27 mouse cellular contexts compared by ENCODE assay signal in genomic region chr7:71348922-71349321, GRCm38 (mm10). TPM values are rescaled to one million over a fixed set of nuclear protein-coding genes. Genes with fewer than 3 reads are reported as not detected.
DNase-seq lines count a peak whose midpoint lies in the region; ATAC-seq and TF ChIP-seq lines count a peak whose summit lies in the region.
"Had no signal": no experiment of that assay in that cellular context is flagged by ENCODE, and none has a peak within 500 bp of the region (broad histone marks: within the 10 kb centered on the region; RNA-seq: fewer than 3 reads in every experiment).

No protein-coding gene starts in this region.

- WGBS in embryonic facial prominence, embryonic 14.5 days, result 73% methylated on average over 9 of the region's 9 CpGs
- 88% methylated on average over 9 of the region's 9 CpGs for WGBS in embryonic facial prominence, embryonic 10.5 days
- WGBS in lung, adult 2 months, result 73% methylated on average over 9 of the region's 9 CpGs

- no peak for ATAC-seq in embryonic facial prominence, embryonic 14.5 days (ENCODE audit: low read depth)
- ATAC-seq: activated CD4-positive, CD25-positive, alpha-beta regulatory T cell, adult 4 months; forebrain, embryonic 15.5 days; hindbrain, embryonic 16.5 days had no signal

- H3K4me2 ChIP-seq in embryonic facial prominence, embryonic 14.5 days (ENCODE audit: low read depth, low read length), result no peak overlapping the region
- H3K4me2 ChIP-seq: embryonic facial prominence, embryonic 12.5 days; forebrain, embryonic 12.5 days; forebrain, embryonic 15.5 days; heart, embryonic 11.5 days; hindbrain, embryonic 13.5 days had no signal

- H3K4me1 ChIP-seq in embryonic facial prominence, embryonic 14.5 days (ENCODE audit: control insufficient read depth, insufficient read depth, low read length), result no peaks in the 10 kb centered on the region
- peaks cover 7% of the 10 kb centered on the region for H3K4me1 ChIP-seq in embryonic facial prominence, embryonic 10.5 days
- H3K4me1 ChIP-seq in lung, adult 2 months (ENCODE audit: control insufficient read depth, insufficient read depth, low read length), result no peaks in the 10 kb centered on the region
- H3K4me1 ChIP-seq: embryonic facial prominence, embryonic 12.5 days; forebrain, embryonic 15.5 days had no signal

- H3K27ac ChIP-seq in embryonic facial prominence, embryonic 14.5 days (replicated peaks; ENCODE audit: low read depth, low read length), result no peak overlapping the region
- no peak overlapping the region for H3K27ac ChIP-seq in embryonic facial prominence, embryonic 10.5 days (replicated peaks)
- H3K27ac ChIP-seq: embryonic facial prominence, embryonic 12.5 days; forebrain, embryonic 12.5 days; forebrain, embryonic 15.5 days; hindbrain, embryonic 10.5 days; hindbrain, embryonic 13.5 days had no signal

- TF ChIP-seq CTCF in lung, adult 2 months (IDR thresholded peaks at IDR 0.05; ENCODE audit: insufficient read depth, low read length), result no peak

- no peak for TF ChIP-seq POLR2A in lung, adult 2 months (IDR thresholded peaks at IDR 0.05; ENCODE audit: borderline replicate concordance, extremely low read depth, low read depth, low read length)

- H3K9me3 ChIP-seq in embryonic facial prominence, embryonic 14.5 days (ENCODE audit: control insufficient read depth, low read length), result no peaks in the 10 kb centered on the region
- H3K9me3 ChIP-seq in embryonic facial prominence, embryonic 10.5 days, result no peaks in the 10 kb centered on the region
- H3K9me3 ChIP-seq: embryonic facial prominence, embryonic 12.5 days; forebrain, embryonic 12.5 days; forebrain, embryonic 15.5 days; hindbrain, embryonic 10.5 days; hindbrain, embryonic 13.5 days had no signal

- H3K4me3 ChIP-seq in embryonic facial prominence, embryonic 14.5 days (ENCODE audit: low read depth, low read length), result no peak overlapping the region
- no peak overlapping the region for H3K4me3 ChIP-seq in embryonic facial prominence, embryonic 10.5 days
- no peak overlapping the region for H3K4me3 ChIP-seq in lung, adult 2 months (replicated peaks; ENCODE audit: extremely low read depth, low read depth, low read length)
- H3K4me3 ChIP-seq: embryonic facial prominence, embryonic 12.5 days; erythroblast, embryonic 14.5 days; forebrain, embryonic 12.5 days; forebrain, embryonic 15.5 days; hindbrain, embryonic 10.5 days; hindbrain, embryonic 13.5 days had no signal

- peak; percentile 16 for DNase-seq in embryonic facial prominence, embryonic 14.5 days (ENCODE audit: low spot score)
- no peak for DNase-seq in embryonic facial prominence, embryonic 10.5 days (ENCODE audit: low spot score)
- DNase-seq in lung, adult 18-20 months, result peak; percentile 10 to 11
- DNase-seq in lung, adult 2 months, result no peak
- peak; percentile 54 for DNase-seq in lung, postnatal 10 days
- peak; percentile 52 for DNase-seq in lung, postnatal 36 days
- no peak for DNase-seq in right cerebral cortex, adult 2 months (ENCODE audit: low spot score in 2 of 2)
- DNase-seq in right cerebral cortex, postnatal 25 days, result no peak
- DNase-seq: adrenal gland, adult 8-10 months; adrenal gland, postnatal 25 days; cerebellum, adult 11-12 months; cerebellum, adult 8-10 months; cerebellum, postnatal 14 days; gastrocnemius, postnatal 36 days; heart, adult 11 months had no signal

- no peak overlapping the region for H3K9ac ChIP-seq in embryonic facial prominence, embryonic 14.5 days (ENCODE audit: low read depth, low read length)
- H3K9ac ChIP-seq: embryonic facial prominence, embryonic 12.5 days; forebrain, embryonic 12.5 days; forebrain, embryonic 15.5 days; hindbrain, embryonic 13.5 days had no signal

- no peaks in the 10 kb centered on the region for H3K27me3 ChIP-seq in embryonic facial prominence, embryonic 14.5 days (replicated peaks; ENCODE audit: control insufficient read depth, insufficient read depth, low read length)
- peaks cover 18% of the 10 kb centered on the region for H3K27me3 ChIP-seq in embryonic facial prominence, embryonic 10.5 days (replicated peaks; ENCODE audit: low read depth, poor library complexity, severe bottlenecking)
- H3K27me3 ChIP-seq: embryonic facial prominence, embryonic 12.5 days; forebrain, embryonic 15.5 days; hindbrain, embryonic 13.5 days had no signal

- no peaks in the 10 kb centered on the region for H3K36me3 ChIP-seq in embryonic facial prominence, embryonic 14.5 days (ENCODE audit: control insufficient read depth, insufficient read depth, low read length)
- no peaks in the 10 kb centered on the region for H3K36me3 ChIP-seq in embryonic facial prominence, embryonic 10.5 days (replicated peaks)
- H3K36me3 ChIP-seq: embryonic facial prominence, embryonic 12.5 days; forebrain, embryonic 12.5 days; forebrain, embryonic 15.5 days; hindbrain, embryonic 10.5 days; hindbrain, embryonic 13.5 days had no signal

RNA-seq across cellular contexts. Expression of gene Gm10295, which starts 2.4 kb away (rescaled TPM):
- polyA plus RNA-seq in embryonic facial prominence, embryonic 14.5 days (2014; fragmentation: Nextera tagmentation; extraction: Ambion mirVana), result not detected in 2 replicates
- polyA plus RNA-seq in embryonic facial prominence, embryonic 10.5 days (2016; fragmentation: Nextera tagmentation; extraction: Ambion mirVana), result not detected in 2 replicates
- polyA plus RNA-seq in lung, adult 2 months (2012; rRNA removed), result not detected in 2 replicates
- polyA plus RNA-seq: activated CD4-positive, CD25-positive, alpha-beta regulatory T cell, adult 4 months; brain, embryonic 14.5 days; embryonic facial prominence, embryonic 12.5 days; erythroblast, embryonic 14.5 days; forebrain, embryonic 12.5 days; forebrain, embryonic 15.5 days; heart, embryonic 11.5 days; heart, embryonic 14.5 days; heart, postnatal 0 days; hindbrain, embryonic 13.5 days; hindbrain, embryonic 16.5 days had no signal

Comparison
In these comparisons a context has a peak if more than half of its experiments do, and no peak if none do; other contexts are left out.
1. DNase-seq: peak in embryonic facial prominence, embryonic 14.5 days (single experiment), lung, adult 18-20 months (2 of 2), lung, postnatal 10 days (single experiment) and lung, postnatal 36 days (single experiment); none in embryonic facial prominence, embryonic 10.5 days (single experiment), lung, adult 2 months (single experiment), right cerebral cortex, adult 2 months (0 of 2) and right cerebral cortex, postnatal 25 days (single experiment).